Mouse (Mus musculus) megakaryocyte progenitor cell, adult 5-6 weeks (primary cell): ENCODE data around the gene Esp4. TPM values are rescaled to one million over a fixed set of nuclear protein-coding genes. Genes with fewer than 3 reads are reported as not detected.
"Not testable (repeated sequence)": the region's sequence is repeated elsewhere in the genome, so short reads cannot be mapped to it uniquely, and the experiment has no call there.

Experiments
- ATAC-seq: replicated peaks from 2 replicates; pipeline ENCODE4 v1.8.0; 2016; ENCODE audit warnings: mild to moderate bottlenecking, moderate TSS enrichment, inconsistent platforms; ENCODE audit not compliant: poor library complexity
- total RNA-seq, 2 experiments: library from RNA; stranded (forward) in 1 of 2; stranded (reverse) in 1 of 2; fragments of 157-497, 149-512 nt in 1 of 2; fragments of 200-1000 nt in 1 of 2; gene quantifications; 2 replicates each; pipeline versions ENCODE4 v1.2.3 to v1.2.4; 2015 to 2017

Esp4 gene
- total RNA-seq (2015) (not detected in 2 replicates), total RNA-seq (2017) (not detected in 2 replicates)

- ATAC-seq = no peak
These were observed at the start of gene Esp4 for GRCm38 (mm10) chr17:40598294-40598693. Gene Esp4, plus strand, starts transcription at chr17:40598594.

DNA sequence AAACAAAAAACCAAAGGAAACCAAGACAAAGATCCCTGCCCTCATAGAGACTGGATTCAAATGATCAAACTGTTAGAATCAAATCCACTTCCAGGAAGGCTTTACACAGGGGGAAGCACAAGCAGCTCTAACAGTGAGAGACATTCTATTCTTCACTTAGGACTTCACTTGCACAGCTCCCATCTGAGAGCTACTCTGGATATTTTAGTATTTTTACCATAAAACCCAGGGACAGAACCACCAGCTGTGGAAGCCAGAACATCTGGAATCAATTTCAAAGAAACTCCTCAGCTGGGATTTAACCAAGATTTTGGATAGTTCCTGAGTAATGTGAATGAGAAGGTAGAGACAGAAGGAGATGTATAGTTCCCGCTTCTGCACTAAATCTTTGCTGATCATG lies 44.9 kb upstream of the Esp4 start:
- ATAC-seq = no peak

- ATAC-seq = no peak
These were observed 37.2 kb upstream of the Esp4 start, which contains the start of gene Esp6 for GRCm38 (mm10) chr17:40561207-40561606. Gene Esp6, plus strand, starts transcription at chr17:40561507.

GRCm38 (mm10) chr17:40583906-40584305 lies 14.5 kb upstream of the Esp4 start:
- not testable (repeated sequence) for ATAC-seq

- ATAC-seq = no peak
These were observed 7.1 kb upstream of the Esp4 start for GRCm38 (mm10) chr17:40591297-40591696.

GRCm38 (mm10) chr17:40631775-40632174 lies 33.4 kb downstream of the Esp4 start, which contains the start of gene Esp3:
Gene Esp3, plus strand, starts transcription at chr17:40632075.
- not testable (repeated sequence) for ATAC-seq

Other genes starting within 250 kb of the Esp4 start
- gene Esp8, start 78.6 kb upstream of the Esp4 start, total RNA-seq (2015) = not detected in 2 replicates
- not detected in 2 replicates for gene Esp8, start 78.6 kb upstream of the Esp4 start, total RNA-seq (2017)
- not detected in 2 replicates for gene Esp6, start 37.1 kb upstream of the Esp4 start, total RNA-seq (2015)
- not detected in 2 replicates for gene Esp6, start 37.1 kb upstream of the Esp4 start, total RNA-seq (2017)
- not detected in 2 replicates for gene Esp3, start 33.5 kb downstream of the Esp4 start, total RNA-seq (2015)
- gene Esp3, start 33.5 kb downstream of the Esp4 start, total RNA-seq (2017) = not detected in 2 replicates
- not detected in 2 replicates for gene Esp1, start 128.5 kb downstream of the Esp4 start, total RNA-seq (2015)
- not detected in 2 replicates for gene Esp1, start 128.5 kb downstream of the Esp4 start, total RNA-seq (2017)
- 0.54 TPM in 1 of 2 replicates, not detected in the other for gene Crisp2, start 208.4 kb downstream of the Esp4 start, total RNA-seq (2015)
- gene Crisp2, start 208.4 kb downstream of the Esp4 start, total RNA-seq (2017) = 0.29 and 0.78 TPM in 2 replicates
- 16.4 and 24.2 TPM in 2 replicates for gene Rhag, start 212.5 kb downstream of the Esp4 start, total RNA-seq (2015)
- gene Rhag, start 212.5 kb downstream of the Esp4 start, total RNA-seq (2017) = 5.7 and 7.8 TPM in 2 replicates